Mouse (Mus musculus) forebrain, embryonic 11.5 days (tissue): ENCODE data around the gene Grb2. TPM values are rescaled to one million over a fixed set of nuclear protein-coding genes. Genes with fewer than 3 reads are reported as not detected.
A peak's percentile ranks its signal among the peaks of the same experiment; 100 is the strongest.

Experiments
- ATAC-seq: fragments of 200-750 bp; cut with Nextera tagmentation; replicated peaks from 2 replicates; pipeline ENCODE4 v1.8.0; 2017; ENCODE audit warnings: moderate TSS enrichment; ENCODE audit not compliant: low FRiP score
- DNase-seq: peaks from one replicate; pipeline ENCODE4 v3.0.0-alpha.2; 2017; ENCODE audit warnings: low spot score
- H3K27ac ChIP-seq: fragments of 300-500 bp; sonication (generic); 2 replicates; pipeline ENCODE4 v1.5.1; 2014; ENCODE audit warnings: low read depth, low read length
- H3K27me3 ChIP-seq: fragments of 300-500 bp; sonication (generic); 2 replicates; pipeline ENCODE4 v1.6.1; 2014; ENCODE audit warnings: mild to moderate bottlenecking, low read length, mixed read lengths; ENCODE audit not compliant: control insufficient read depth, insufficient read depth
- H3K36me3 ChIP-seq: fragments of 300-500 bp; sonication (generic); 2 replicates; pipeline ENCODE4 v1.6.1; 2014; ENCODE audit warnings: mild to moderate bottlenecking, low read length, moderate library complexity, mixed read lengths; ENCODE audit not compliant: control insufficient read depth, insufficient read depth
- H3K4me1 ChIP-seq: fragments of 300-500 bp; sonication (generic); replicated peaks from 2 replicates; pipeline ENCODE4 v1.6.1; 2014; ENCODE audit warnings: low read length, mixed read lengths; ENCODE audit not compliant: control insufficient read depth, insufficient read depth
- H3K4me2 ChIP-seq: fragments of 300-500 bp; sonication (generic); 2 replicates; pipeline ENCODE4 v1.6.1; 2014; ENCODE audit warnings: low read depth, mild to moderate bottlenecking, low read length, moderate library complexity, mixed read lengths; ENCODE audit not compliant: severe bottlenecking
- H3K4me3 ChIP-seq: fragments of 300-500 bp; sonication (generic); 2 replicates; pipeline ENCODE4 v1.5.1; 2014; ENCODE audit warnings: low read depth, low read length
- H3K9ac ChIP-seq: fragments of 300-500 bp; sonication (generic); 2 replicates; pipeline ENCODE4 v1.6.1; 2014; ENCODE audit warnings: low read length
- H3K9me3 ChIP-seq: fragments of 300-500 bp; sonication (generic); 2 replicates; pipeline ENCODE4 v1.6.1; 2016; ENCODE audit warnings: low read length, mixed read lengths; ENCODE audit not compliant: control insufficient read depth
- WGBS: fragments of 180-500 bp; shearing (Covaris S2); extraction: QIAGEN DNeasy Blood & Tissue Kit; methylation state at CpG from one replicate; pipeline ENCODE4 v1.1.7; 2014; 5-methylcytosine and 5-hydroxymethylcytosine counted together
- polyA plus RNA-seq: library from polyadenylated mRNA; unstranded; fragments of >200 nt; fragmentation: Nextera tagmentation; extraction: Ambion mirVana; gene quantifications from 2 replicates; pipeline ENCODE4 v1.2.1, GENCODE M21; 2014

Grb2 gene
- polyA plus RNA-seq, 1 experiment from 2014 or later, result 63.0 TPM

DNA sequence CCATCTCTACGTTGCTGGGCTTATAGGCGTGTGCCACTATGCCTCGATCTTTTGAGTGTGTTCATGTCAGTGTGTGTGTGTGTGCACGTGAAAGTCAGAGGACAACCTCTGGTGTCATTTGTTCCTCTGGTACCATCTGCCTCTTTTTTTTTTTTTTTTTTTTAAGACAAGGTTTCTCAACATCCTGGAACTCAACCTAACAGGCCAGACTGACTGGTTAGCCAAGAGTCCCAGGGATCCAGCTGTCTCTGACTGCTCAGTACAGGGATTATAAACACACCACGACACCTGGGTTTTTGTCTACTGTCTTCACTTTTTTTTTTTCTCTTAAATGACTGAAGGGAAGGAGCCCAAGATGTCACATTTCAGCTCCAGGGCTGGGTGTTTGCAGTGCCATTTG, 36.0 kb upstream of the Grb2 start:
- H3K4me1 ChIP-seq, result peaks cover 2% of the 10 kb centered on the region; the same call in 1 of the 2 replicates
- H3K36me3 ChIP-seq, result no peaks in the 10 kb centered on the region
- no peak for ATAC-seq
- DNase-seq, result no peak
- H3K27ac ChIP-seq, result no peak overlapping the region
- no peak overlapping the region for H3K4me3 ChIP-seq
- H3K9me3 ChIP-seq, result no peaks in the 10 kb centered on the region
- no peak overlapping the region for H3K9ac ChIP-seq
- H3K4me2 ChIP-seq, result no peak overlapping the region
- 87% methylated on average over 5 of the region's 5 CpGs for WGBS
- no peaks in the 10 kb centered on the region for H3K27me3 ChIP-seq

DNA sequence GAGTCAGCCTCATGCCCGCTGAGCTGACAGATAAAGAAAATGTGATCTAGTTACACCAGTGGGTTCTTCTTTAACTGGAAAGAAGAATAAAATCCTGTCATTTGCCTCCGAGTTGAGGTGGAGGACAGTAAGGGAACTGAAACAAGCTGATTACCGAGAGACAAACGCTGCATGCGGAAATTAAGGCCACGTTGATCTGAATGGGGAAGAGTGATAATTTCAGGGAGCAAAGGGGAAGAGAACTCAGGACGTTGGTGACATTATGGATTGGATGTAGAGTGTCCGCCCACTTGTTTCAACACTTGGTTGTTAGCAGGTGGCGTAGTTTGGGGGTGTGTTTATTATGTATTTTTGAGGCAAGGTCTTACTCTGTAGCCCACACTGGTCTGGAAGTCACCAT, 34.5 kb upstream of the Grb2 start:
- Histone ChIP-seq H3K9ac (no peak overlapping the region), H3K27ac (no peak overlapping the region), H3K4me2 (no peak overlapping the region), H3K36me3 (no peaks in the 10 kb centered on the region), H3K4me3 (no peak overlapping the region), H3K4me1 (peaks cover 5% of the 10 kb centered on the region; the same call in 1 of the 2 replicates), H3K9me3 (no peaks in the 10 kb centered on the region), H3K27me3 (no peaks in the 10 kb centered on the region)
- peak; percentile 4 for DNase-seq
- 88% methylated on average over 9 of the region's 9 CpGs for WGBS
- ATAC-seq, result no peak

DNA sequence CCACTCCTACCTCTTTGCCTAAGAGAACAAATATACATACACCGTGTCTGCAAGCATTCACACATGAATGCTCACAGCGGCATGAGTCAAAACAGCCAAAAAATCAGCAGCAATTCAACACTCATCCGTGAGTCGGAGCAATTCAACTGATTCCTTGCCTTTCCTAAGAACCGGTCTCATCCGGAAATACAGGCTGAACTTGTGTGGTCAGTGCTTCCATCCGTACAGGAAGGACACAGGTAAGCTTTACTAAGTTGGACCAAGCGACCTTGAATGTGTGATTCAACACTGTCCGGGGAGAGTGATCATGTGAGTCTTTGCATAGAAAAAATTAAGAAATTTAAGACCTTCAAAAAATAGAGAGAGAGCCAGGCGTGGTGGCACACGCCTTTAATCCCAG, 32.7 kb upstream of the Grb2 start:
- Histone ChIP-seq H3K9me3 (no peaks in the 10 kb centered on the region), H3K27me3 (no peaks in the 10 kb centered on the region), H3K4me1 (peaks cover 6% of the 10 kb centered on the region; the same call in 1 of the 2 replicates), H3K9ac (no peak overlapping the region), H3K27ac (no peak overlapping the region), H3K36me3 (no peaks in the 10 kb centered on the region), H3K4me2 (no peak overlapping the region), H3K4me3 (no peak overlapping the region)
- DNase-seq (peak; percentile 5), ATAC-seq (no peak)
- WGBS, result 89% methylated on average over 11 of the region's 11 CpGs

DNA sequence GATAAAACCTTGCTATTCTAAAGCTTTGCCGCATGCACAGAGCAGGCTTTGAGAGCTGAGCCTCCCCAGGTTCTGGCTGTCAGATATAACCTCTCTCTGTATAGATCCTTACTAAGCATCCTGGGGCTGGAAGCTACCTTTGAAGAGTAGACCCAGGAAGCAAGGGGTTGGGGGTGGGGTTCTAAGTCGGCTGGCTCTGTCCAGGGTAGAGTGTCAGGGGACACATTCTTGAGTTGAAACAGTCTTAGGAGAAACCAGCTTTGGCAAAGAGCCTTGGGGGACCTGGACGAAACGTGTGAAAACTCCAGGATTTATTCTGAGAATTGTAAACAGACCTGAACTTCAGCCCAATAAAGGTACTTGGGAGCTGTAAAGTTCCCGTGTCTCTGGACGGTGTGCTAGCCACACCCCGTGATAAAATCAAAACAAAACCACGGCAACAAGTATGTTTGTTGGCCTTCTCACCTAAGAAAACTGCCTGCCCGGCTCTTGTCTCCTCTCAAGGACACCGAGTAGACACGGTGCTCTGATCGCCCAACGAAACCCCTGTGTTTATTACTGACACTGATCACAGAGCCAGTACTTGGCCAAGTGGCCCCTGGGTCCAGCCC, 30.0 kb upstream of the Grb2 start:
- 72% methylated on average over 13 of the region's 13 CpGs for WGBS
- peak overlapping the region; percentile 25; the same call in 1 of the 2 replicates for H3K27ac ChIP-seq
- H3K9me3 ChIP-seq, result no peaks in the 10 kb centered on the region
- no peak overlapping the region for H3K9ac ChIP-seq
- H3K4me1 ChIP-seq, result peaks cover 6% of the 10 kb centered on the region; the same call in 1 of the 2 replicates
- no peak overlapping the region for H3K4me3 ChIP-seq
- ATAC-seq (no peak), DNase-seq (peak; percentile 43)
- no peak overlapping the region for H3K4me2 ChIP-seq
- no peaks in the 10 kb centered on the region for H3K36me3 ChIP-seq
- H3K27me3 ChIP-seq, result no peaks in the 10 kb centered on the region

DNA sequence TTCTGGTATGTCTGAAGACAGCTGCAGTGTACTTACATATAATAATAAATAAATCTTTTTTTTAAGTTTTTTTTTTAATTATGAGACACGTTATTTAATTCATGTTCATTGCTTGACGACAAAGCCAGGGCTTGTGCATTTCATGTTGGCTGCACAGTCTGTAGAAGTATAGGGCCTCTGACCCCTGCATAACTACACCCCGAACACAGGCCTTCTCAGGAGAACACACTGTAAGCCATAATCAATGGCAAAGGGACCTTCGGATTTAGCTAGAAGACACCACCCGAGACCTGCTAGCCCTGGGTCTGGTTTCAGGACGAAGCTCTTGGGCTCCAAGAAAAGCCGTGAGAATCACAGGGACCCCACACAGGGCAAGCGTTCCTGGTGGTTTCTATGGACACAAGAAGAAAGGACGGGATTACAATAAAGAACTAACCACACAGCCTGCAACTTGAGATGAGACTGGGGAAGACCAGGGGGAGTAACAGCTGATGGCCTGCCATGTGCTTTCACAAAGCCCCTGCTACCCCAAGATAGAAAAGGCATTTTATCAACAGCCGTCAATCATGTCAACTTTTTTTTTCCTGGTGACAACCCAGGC, 29.3 kb upstream of the Grb2 start:
- ATAC-seq (no peak; the same call in 1 of the 2 replicates), DNase-seq (peak; percentile 60)
- 36% methylated on average over 10 of the region's 10 CpGs for WGBS

DNA sequence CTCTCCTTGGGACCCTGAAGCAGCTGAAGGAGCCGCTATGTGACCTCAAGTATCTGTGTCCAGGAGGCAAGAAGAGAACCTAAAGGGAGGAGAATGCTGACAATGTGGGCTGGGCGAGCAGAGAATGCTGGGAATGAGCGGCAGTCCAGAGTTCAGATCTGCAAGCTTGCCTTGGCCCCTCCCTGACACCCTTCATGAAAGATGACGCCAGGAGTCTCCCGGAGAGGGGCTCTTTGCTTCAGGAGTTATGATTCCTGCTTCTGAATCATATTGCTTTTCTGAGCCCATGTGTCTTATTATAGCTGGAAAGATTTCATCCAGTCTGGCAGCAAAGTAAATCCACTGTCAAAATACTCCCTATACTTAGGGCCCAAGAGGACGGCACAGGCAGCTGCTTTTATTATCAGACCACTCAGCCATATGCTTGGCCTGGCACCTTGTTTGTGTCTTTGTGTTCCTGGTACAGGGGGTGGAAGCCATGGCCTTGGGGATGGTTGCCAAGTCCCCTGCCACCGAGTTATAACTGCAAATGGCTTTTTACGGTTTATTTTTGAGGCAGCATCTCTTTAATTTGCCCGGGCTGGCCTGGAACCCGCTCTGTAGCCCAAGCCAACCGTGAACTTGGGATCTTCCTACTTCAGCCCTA, 25.8 kb upstream of the Grb2 start:
- 76% methylated on average over 11 of the region's 11 CpGs for WGBS
- H3K4me2 ChIP-seq, result no peak overlapping the region
- no peaks in the 10 kb centered on the region for H3K9me3 ChIP-seq
- ATAC-seq (no peak), DNase-seq (no peak)
- peaks cover 6% of the 10 kb centered on the region; the same call in 1 of the 2 replicates for H3K4me1 ChIP-seq
- no peaks in the 10 kb centered on the region for H3K27me3 ChIP-seq
- no peaks in the 10 kb centered on the region for H3K36me3 ChIP-seq
- H3K27ac ChIP-seq, result no peak overlapping the region
- H3K4me3 ChIP-seq, result no peak overlapping the region
- H3K9ac ChIP-seq, result no peak overlapping the region

More for the DNA sequence above, 29.3 kb upstream of the Grb2 start:
- peaks cover 6% of the 10 kb centered on the region; the same call in 1 of the 2 replicates for H3K4me1 ChIP-seq
- H3K9me3 ChIP-seq, result no peaks in the 10 kb centered on the region
- no peak overlapping the region for H3K9ac ChIP-seq
- no peak overlapping the region for H3K4me2 ChIP-seq
- H3K27me3 ChIP-seq, result no peaks in the 10 kb centered on the region
- no peak overlapping the region for H3K27ac ChIP-seq
- no peaks in the 10 kb centered on the region for H3K36me3 ChIP-seq
- H3K4me3 ChIP-seq, result no peak overlapping the region

DNA sequence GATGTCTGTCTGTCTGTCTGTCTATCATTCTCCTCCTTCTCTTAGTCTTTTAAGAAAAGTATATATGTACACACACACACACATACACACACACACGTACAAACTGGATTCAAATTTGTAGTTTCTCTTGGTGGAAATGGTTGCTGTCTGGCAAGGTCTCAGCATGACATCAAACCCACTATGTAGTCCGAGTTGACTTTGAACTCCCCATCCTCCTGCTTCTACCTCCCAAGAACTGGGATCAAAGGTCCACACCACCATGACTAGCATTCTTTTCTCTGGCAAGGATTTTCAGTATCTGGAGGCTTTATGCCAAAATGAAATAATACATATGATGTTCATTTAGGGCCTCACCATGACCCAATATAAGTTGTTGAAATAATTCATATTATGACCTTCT, 14.8 kb upstream of the Grb2 start:
- Histone ChIP-seq H3K27me3 (no peaks in the 10 kb centered on the region), H3K4me1 (no peaks in the 10 kb centered on the region), H3K27ac (no peak overlapping the region), H3K9me3 (no peaks in the 10 kb centered on the region), H3K4me3 (no peak overlapping the region), H3K4me2 (no peak overlapping the region), H3K36me3 (no peaks in the 10 kb centered on the region), H3K9ac (no peak overlapping the region; the same call in 1 of the 2 replicates)
- 83% methylated on average over 2 of the region's 2 CpGs for WGBS
- DNase-seq, result no peak
- no peak for ATAC-seq

DNA sequence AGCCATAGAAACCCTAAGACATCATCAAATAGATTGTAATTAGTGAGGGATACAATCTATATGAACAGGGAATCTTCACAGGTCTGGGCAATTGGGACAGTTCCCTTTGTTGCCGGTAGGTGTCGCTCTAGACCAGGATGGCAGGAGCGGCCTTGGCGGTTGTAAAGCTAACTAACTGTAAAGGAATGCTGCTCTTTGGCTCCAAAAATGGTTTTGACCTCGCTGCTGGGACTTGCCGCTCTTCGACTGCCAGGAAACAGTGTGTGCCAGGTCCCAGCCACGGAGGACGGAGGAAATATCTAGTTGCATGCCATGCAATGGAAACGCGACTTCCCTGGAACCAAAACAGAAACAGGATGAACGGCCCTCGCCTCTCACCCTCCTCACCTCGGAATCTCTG, 14.2 kb upstream of the Grb2 start:
- H3K27ac ChIP-seq, result no peak overlapping the region
- peak overlapping the region; percentile 20; the same call in 1 of the 2 replicates for H3K9ac ChIP-seq
- H3K9me3 ChIP-seq, result no peaks in the 10 kb centered on the region
- no peaks in the 10 kb centered on the region for H3K27me3 ChIP-seq
- H3K4me2 ChIP-seq, result 0 out of 2 replicates have a peak overlapping the region, but pooled peaks have one; percentile 26
- no peak for ATAC-seq
- H3K36me3 ChIP-seq, result no peaks in the 10 kb centered on the region
- no peaks in the 10 kb centered on the region for H3K4me1 ChIP-seq
- DNase-seq, result peak; percentile 84
- WGBS, result 22% methylated on average over 14 of the region's 14 CpGs
- H3K4me3 ChIP-seq, result no peak overlapping the region
